Comparison of ENCODE assay signal across 8 mouse cellular contexts in genomic region chr7:43282859-43283595, GRCm38 (mm10). TPM values are rescaled to one million over a fixed set of nuclear protein-coding genes. Genes with fewer than 3 reads are reported as not detected.
DNase-seq lines count a peak whose midpoint lies in the region; ATAC-seq and TF ChIP-seq lines count a peak whose summit lies in the region.

No protein-coding gene starts in this region.

- ATAC-seq in heart, embryonic 11.5 days (replicated peaks; ENCODE audit: insufficient number of reproducible peaks, low FRiP score, low TSS enrichment), result no peak
- ATAC-seq in kidney, embryonic 15.5 days (replicated peaks; ENCODE audit: low FRiP score), result 0 out of 2 replicates have a peak, but pooled peaks have one; percentile 37
- no peak for ATAC-seq in limb, embryonic 15.5 days (ENCODE audit: insufficient number of reproducible peaks, low FRiP score, low TSS enrichment, low read depth)

- no peaks in the 10 kb centered on the region for H3K79me2 ChIP-seq in C2C12 (ENCODE audit: control insufficient read depth, insufficient read depth)

- H3K9me3 ChIP-seq in heart, embryonic 11.5 days (replicated peaks; ENCODE audit: control insufficient read depth, low read length), result no peaks in the 10 kb centered on the region
- H3K9me3 ChIP-seq in kidney, embryonic 15.5 days (replicated peaks), result no peaks in the 10 kb centered on the region
- H3K9me3 ChIP-seq in limb, embryonic 15.5 days, result no peaks in the 10 kb centered on the region

- H3ac ChIP-seq in C2C12 (ENCODE audit: control insufficient read depth, insufficient read length, low read depth), result no peak overlapping the region

- no peaks in the 10 kb centered on the region for H3K79me3 ChIP-seq in C2C12 (ENCODE audit: low read depth)

- H3K9ac ChIP-seq in heart, embryonic 11.5 days (ENCODE audit: low read depth, low read length), result peak overlapping the region; percentile 46; the same call in 1 of the 2 replicates
- H3K9ac ChIP-seq in kidney, embryonic 15.5 days, result 0 out of 2 replicates have a peak overlapping the region, but pooled peaks have one; percentile 33
- H3K9ac ChIP-seq in limb, embryonic 15.5 days, result no peak overlapping the region

- no peak overlapping the region for H3K4me3 ChIP-seq in C2C12 (ENCODE audit: insufficient read depth, poor library complexity, severe bottlenecking)
- H3K4me3 ChIP-seq in embryonic fibroblast, embryonic 13.5 days (ENCODE audit: insufficient read depth, low read length), result no peak overlapping the region
- H3K4me3 ChIP-seq in heart, embryonic 11.5 days (ENCODE audit: low read depth, low read length), result peak overlapping the region; percentile 33
- H3K4me3 ChIP-seq in kidney, embryonic 15.5 days (replicated peaks), result peak overlapping the region; percentile 43
- peak overlapping the region; percentile 27 for H3K4me3 ChIP-seq in limb, embryonic 15.5 days

- peak; percentile 41 for TF ChIP-seq CTCF in C2C12 (IDR thresholded peaks at IDR 0.05; ENCODE audit: control insufficient read depth, insufficient read depth, insufficient read length)
- peak; percentile 72 for TF ChIP-seq CTCF in embryonic fibroblast, embryonic 13.5 days (IDR thresholded peaks at IDR 0.05; ENCODE audit: borderline replicate concordance, insufficient read depth, low read length)

- peak overlapping the region; percentile 58 for H3K4me2 ChIP-seq in heart, embryonic 11.5 days
- H3K4me2 ChIP-seq in kidney, embryonic 15.5 days, result peak overlapping the region; percentile 58
- H3K4me2 ChIP-seq in limb, embryonic 15.5 days, result peak overlapping the region; percentile 36; the same call in 1 of the 2 replicates

- peak; percentile 80 for DNase-seq in brain, adult 2 months (ENCODE audit: low read depth, low spot score)
- DNase-seq in monocyte, adult 2 months (ENCODE audit: low read depth in 1 of 2, low spot score in 2 of 2), result peak; percentile 11 to 49
- peak; percentile 59 to 86 for DNase-seq in spleen, postnatal 4 days (ENCODE audit: low spot score in 2 of 2)

- 10% methylated on average over 18 of the region's 18 CpGs for WGBS in heart, embryonic 11.5 days (ENCODE audit: insufficient replicate concordance)
- WGBS in kidney, embryonic 15.5 days, result 10% methylated on average over 18 of the region's 18 CpGs
- 9% methylated on average over 18 of the region's 18 CpGs for WGBS in limb, embryonic 15.5 days

- no peak overlapping the region for H3K27ac ChIP-seq in embryonic fibroblast, embryonic 13.5 days (ENCODE audit: insufficient read depth, low read length)
- no peak overlapping the region for H3K27ac ChIP-seq in heart, embryonic 11.5 days (ENCODE audit: low read depth, low read length)
- no peak overlapping the region for H3K27ac ChIP-seq in kidney, embryonic 15.5 days
- H3K27ac ChIP-seq in limb, embryonic 15.5 days, result no peak overlapping the region

- TF ChIP-seq POLR2A in embryonic fibroblast, embryonic 13.5 days (IDR thresholded peaks at IDR 0.05; ENCODE audit: low read depth, low read length), result no peak

- no peaks in the 10 kb centered on the region for H3K4me1 ChIP-seq in embryonic fibroblast, embryonic 13.5 days (ENCODE audit: control insufficient read depth, insufficient read depth, low read length)
- no peaks in the 10 kb centered on the region for H3K4me1 ChIP-seq in heart, embryonic 11.5 days (ENCODE audit: control insufficient read depth, insufficient read depth, low read length)
- H3K4me1 ChIP-seq in kidney, embryonic 15.5 days, result 0 out of 2 replicates have a peak, but pooled peaks cover 2% of the 10 kb centered on the region
- H3K4me1 ChIP-seq in limb, embryonic 15.5 days, result peaks cover 3% of the 10 kb centered on the region; the same call in 1 of the 2 replicates

- no peaks in the 10 kb centered on the region for H3K36me3 ChIP-seq in C2C12 (ENCODE audit: control insufficient read depth, insufficient read depth)
- no peaks in the 10 kb centered on the region for H3K36me3 ChIP-seq in heart, embryonic 11.5 days (ENCODE audit: control insufficient read depth, insufficient read depth, low read length)
- H3K36me3 ChIP-seq in kidney, embryonic 15.5 days, result no peaks in the 10 kb centered on the region
- H3K36me3 ChIP-seq in limb, embryonic 15.5 days, result no peaks in the 10 kb centered on the region

- no peaks in the 10 kb centered on the region for H3K27me3 ChIP-seq in C2C12 (ENCODE audit: control insufficient read depth, insufficient read depth, insufficient read length)
- H3K27me3 ChIP-seq in heart, embryonic 11.5 days (ENCODE audit: control insufficient read depth, insufficient read depth, low read length), result no peaks in the 10 kb centered on the region
- no peaks in the 10 kb centered on the region for H3K27me3 ChIP-seq in kidney, embryonic 15.5 days
- H3K27me3 ChIP-seq in limb, embryonic 15.5 days, result no peaks in the 10 kb centered on the region

TF ChIP-seq in C2C12, 6 proteins besides CTCF, POLR2A, EP300 and RAD21:
- TF ChIP-seq FOSL1 (IDR thresholded peaks at IDR 0.05; ENCODE audit: insufficient read depth, low read length, poor library complexity, severe bottlenecking) (no peak), MAX (IDR thresholded peaks at IDR 0.05) (no peak), MYOG (IDR thresholded peaks at IDR 0.05; ENCODE audit: control insufficient read depth, extremely low read depth, insufficient read length) (no peak), USF1 (IDR thresholded peaks at IDR 0.05; ENCODE audit: low read depth) (no peak), CEBPB (IDR thresholded peaks at IDR 0.05; ENCODE audit: low read depth) (no peak)
TF ChIP-seq in C2C12: peak in this region for 0.

RNA-seq across cellular contexts. Expression of gene Zfp715, which starts 30.1 kb away (rescaled TPM):
- 2.5 TPM for polyA plus RNA-seq in C2C12 (2012; fragmentation: generic; extraction: Trizol)
- 18.9 and 19.4 TPM in 2 replicates for polyA plus RNA-seq in embryonic fibroblast, embryonic 13.5 days (2011; ENCODE audit: insufficient read length, low read depth, missing spikeins)
- 11.6 and 12.1 TPM in 2 replicates for polyA plus RNA-seq in heart, embryonic 11.5 days (2014; fragmentation: Nextera tagmentation; extraction: Ambion mirVana)
- polyA plus RNA-seq in kidney, embryonic 15.5 days (2015; fragmentation: Nextera tagmentation; extraction: Ambion mirVana), result 13.1 and 14.1 TPM in 2 replicates
- 15.0 and 15.5 TPM in 2 replicates for polyA plus RNA-seq in limb, embryonic 15.5 days (2015; fragmentation: Nextera tagmentation; extraction: Ambion mirVana)

Comparison
In these comparisons a context has a peak if more than half of its experiments do, and no peak if none do; other contexts are left out.
1. H3K4me3 ChIP-seq: peak in heart, embryonic 11.5 days (single experiment), kidney, embryonic 15.5 days (single experiment) and limb, embryonic 15.5 days (single experiment); none in C2C12 (single experiment) and embryonic fibroblast, embryonic 13.5 days (single experiment).
2. DNase-seq: peak in every context shown above with its lines; median percentile 80 in brain, adult 2 months; 72 in spleen, postnatal 4 days; 30 in monocyte, adult 2 months.
3. Peak in every context shown above with its lines, with median percentiles within 50 percentile points of each other: H3K4me2 ChIP-seq.